Mouse (Mus musculus) hindbrain, embryonic 13.5 days (tissue): ENCODE results near the gene Mta2. TPM values are rescaled to one million over a fixed set of nuclear protein-coding genes. Genes with fewer than 3 reads are reported as not detected.

Experiments used
- ATAC-seq: fragments of 200-750 bp; cut with Nextera tagmentation; 2 replicates; pipeline ENCODE4 v1.8.0; 2017; ENCODE audit warnings: moderate TSS enrichment; ENCODE audit not compliant: low FRiP score
- H3K27ac ChIP-seq: fragments of 300-500 bp; sonication (generic); 2 replicates; pipeline ENCODE4 v1.5.1; 2015; ENCODE audit warnings: inconsistent platforms, mild to moderate bottlenecking, moderate library complexity
- H3K27me3 ChIP-seq: fragments of 300-500 bp; sonication (generic); 2 replicates; pipeline ENCODE4 v1.6.1; 2015; ENCODE audit warnings: mild to moderate bottlenecking, inconsistent platforms
- H3K36me3 ChIP-seq: fragments of 300-500 bp; sonication (generic); 2 replicates; pipeline ENCODE4 v1.6.1; 2015; ENCODE audit warnings: mild to moderate bottlenecking, inconsistent platforms
- H3K4me1 ChIP-seq: fragments of 300-500 bp; sonication (generic); replicated peaks from 2 replicates; pipeline ENCODE4 v1.6.1; 2015; ENCODE audit warnings: inconsistent platforms
- H3K4me2 ChIP-seq: fragments of 300-500 bp; sonication (generic); 2 replicates; pipeline ENCODE4 v1.6.1; 2015; ENCODE audit warnings: inconsistent platforms, mild to moderate bottlenecking, moderate library complexity
- H3K4me3 ChIP-seq: fragments of 300-500 bp; sonication (generic); 2 replicates; pipeline ENCODE4 v1.5.1; 2015; ENCODE audit warnings: mild to moderate bottlenecking, inconsistent platforms
- H3K9ac ChIP-seq: fragments of 300-500 bp; sonication (generic); 2 replicates; pipeline ENCODE4 v1.6.1; 2015; ENCODE audit warnings: mild to moderate bottlenecking, inconsistent platforms
- H3K9me3 ChIP-seq: fragments of 300-500 bp; sonication (generic); 2 replicates; pipeline ENCODE4 v1.6.1; 2016; ENCODE audit warnings: inconsistent platforms
- WGBS: fragments of 180-500 bp; shearing (Covaris S2); methylation state at CpG from one replicate; pipeline ENCODE4 v1.1.7; 2015; 5-methylcytosine and 5-hydroxymethylcytosine counted together
- polyA plus RNA-seq: library from polyadenylated mRNA; unstranded; fragments of >200 nt; fragmentation: Nextera tagmentation; extraction: Ambion mirVana; gene quantifications from 2 replicates; pipeline ENCODE4 v1.2.1, GENCODE M21; 2015

Gene Mta2
- polyA plus RNA-seq, 1 experiment from 2014 or later: 133 TPM

DNA sequence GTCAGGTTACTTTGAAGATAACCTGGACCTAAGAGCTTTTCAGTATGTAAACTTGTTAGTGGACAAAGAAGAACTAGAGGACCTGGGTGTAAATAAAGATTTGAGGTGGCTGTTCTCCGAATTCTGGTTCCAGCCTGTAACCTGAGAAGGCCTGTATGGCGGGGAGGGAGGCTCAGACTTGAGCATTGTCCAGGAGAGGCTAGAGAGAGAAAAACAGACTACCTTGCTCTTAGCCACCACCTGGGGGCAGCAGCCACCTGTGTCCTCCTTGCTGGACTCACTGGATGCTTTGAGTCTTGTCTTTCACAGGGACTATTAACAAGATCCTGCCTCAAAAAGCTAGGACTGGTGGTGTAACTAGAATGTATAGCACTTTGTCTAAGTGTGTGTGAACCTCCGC lies 34.9 kb downstream of the Mta2 start:
- Histone ChIP-seq H3K4me2 (no peak overlapping the region), H3K4me3 (no peak overlapping the region), H3K9me3 (no peaks in the 10 kb centered on the region), H3K27ac (no peak overlapping the region), H3K9ac (no peak overlapping the region), H3K27me3 (no peaks in the 10 kb centered on the region), H3K36me3 (peaks cover 93% of the 10 kb centered on the region), H3K4me1 (peaks cover 12% of the 10 kb centered on the region)
- WGBS: 60% methylated on average over 3 of the region's 3 CpGs
- peak; percentile 74 for ATAC-seq

DNA sequence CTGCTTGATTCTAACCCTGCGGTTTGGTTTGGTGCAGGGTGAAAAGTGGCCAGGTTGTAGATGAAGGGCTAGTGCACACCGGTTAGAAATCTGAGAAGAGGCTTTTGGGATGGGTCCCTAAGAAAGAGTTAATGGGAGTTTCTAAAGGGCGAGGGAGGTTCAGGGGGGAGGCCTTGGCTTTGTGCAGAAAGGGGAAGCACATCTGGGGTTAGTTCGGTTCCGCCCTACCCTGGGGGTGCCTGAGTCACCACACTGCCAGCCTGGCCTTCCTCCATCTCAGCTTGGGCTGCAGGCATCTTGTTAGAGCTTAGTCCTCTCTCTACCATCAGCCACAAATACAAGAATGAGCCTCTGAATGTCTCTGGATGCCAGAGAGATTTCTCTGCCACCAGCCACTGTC lies 39.1 kb downstream of the Mta2 start:
- no peak for ATAC-seq
- Histone ChIP-seq H3K9me3 (no peaks in the 10 kb centered on the region), H3K4me1 (peaks cover 51% of the 10 kb centered on the region), H3K9ac (no peak overlapping the region), H3K4me3 (no peak overlapping the region), H3K27ac (peak overlapping the region; percentile 9; the same call in 1 of the 2 replicates), H3K4me2 (no peak overlapping the region), H3K27me3 (no peaks in the 10 kb centered on the region), H3K36me3 (peaks cover 57% of the 10 kb centered on the region)
- 52% methylated on average over 5 of the region's 5 CpGs for WGBS

DNA sequence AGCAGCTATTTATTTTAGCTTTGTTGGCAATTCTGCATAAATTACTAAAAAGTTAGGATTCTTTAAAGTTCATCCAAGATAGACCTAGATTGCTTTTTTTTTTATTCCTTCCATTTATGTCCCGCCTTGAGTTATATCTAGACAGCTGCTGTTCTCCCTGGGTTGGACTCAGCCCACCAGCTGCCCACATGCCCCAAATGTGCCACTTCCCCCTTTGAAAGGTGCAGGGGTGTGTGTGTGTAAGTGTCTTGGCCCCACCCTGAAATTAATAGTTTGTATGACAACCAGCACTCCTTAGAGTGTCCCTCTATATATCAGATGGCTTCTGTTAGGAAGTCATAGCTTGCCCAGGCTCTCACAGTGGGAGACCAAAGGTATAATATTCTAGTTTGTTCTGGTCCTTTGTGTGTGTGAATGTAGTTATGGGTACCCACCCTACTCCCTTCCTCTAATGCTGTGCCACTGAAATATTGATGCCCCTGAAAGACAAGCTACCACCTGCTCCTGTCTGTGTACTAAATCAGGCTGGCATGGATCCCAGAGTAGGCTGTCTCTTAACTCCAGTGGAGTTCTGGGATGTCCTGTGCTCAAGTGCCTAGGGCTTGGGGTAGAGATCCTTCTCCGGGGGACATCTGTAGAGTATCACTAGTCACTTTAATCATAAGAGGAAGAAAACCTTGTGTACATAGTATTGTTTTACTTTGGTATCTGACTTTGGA lies 39.9 kb downstream of the Mta2 start:
- H3K4me2 ChIP-seq: no peak overlapping the region
- peak; percentile 26; the same call in 1 of the 2 replicates for ATAC-seq
- H3K4me1 ChIP-seq: peaks cover 55% of the 10 kb centered on the region
- no peaks in the 10 kb centered on the region for H3K27me3 ChIP-seq
- H3K36me3 ChIP-seq: peaks cover 52% of the 10 kb centered on the region
- H3K4me3 ChIP-seq: no peak overlapping the region
- 76% methylated on average over 2 of the region's 2 CpGs for WGBS
- H3K27ac ChIP-seq: peak overlapping the region; percentile 44
- no peaks in the 10 kb centered on the region for H3K9me3 ChIP-seq
- no peak overlapping the region for H3K9ac ChIP-seq

DNA sequence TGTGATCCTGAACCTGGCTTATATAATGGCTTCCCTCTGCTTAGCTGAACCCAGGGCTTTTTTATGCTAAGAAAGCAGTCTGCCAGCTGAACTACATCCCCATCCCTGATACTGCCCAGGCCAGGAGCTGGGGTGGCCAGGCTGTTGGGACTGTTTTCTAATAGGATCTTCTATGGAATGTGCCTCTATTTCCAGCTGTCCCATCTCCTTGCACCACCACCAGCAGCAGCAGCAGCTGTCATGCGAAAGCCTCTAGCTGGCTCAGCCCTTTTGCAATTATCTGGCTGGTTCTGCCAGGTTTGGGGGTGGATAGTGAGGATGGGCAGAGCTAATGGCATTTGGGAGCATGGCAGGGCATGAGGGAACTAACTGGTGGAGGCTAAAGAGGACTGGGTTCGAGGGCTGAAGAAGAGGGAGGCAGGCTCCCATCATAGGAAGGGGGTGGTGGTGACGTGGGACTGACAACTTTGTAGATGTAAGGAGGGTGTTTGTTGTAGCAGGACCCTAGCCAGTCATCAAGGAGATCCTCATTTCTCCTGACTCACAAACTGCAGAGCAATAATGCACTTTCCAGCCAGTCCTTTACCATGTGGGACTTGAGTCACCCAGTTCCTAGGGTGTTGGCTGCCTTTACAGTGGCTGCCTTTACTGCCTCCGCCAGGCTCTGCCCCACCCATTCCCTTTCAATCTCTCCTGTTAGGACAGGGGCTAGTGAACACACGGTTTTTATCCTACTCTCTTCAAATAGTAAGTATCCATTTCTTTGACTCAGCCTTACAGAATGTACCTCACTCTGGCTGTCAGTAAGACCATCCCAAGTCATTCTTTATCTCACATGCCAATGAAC lies 40.9 kb downstream of the Mta2 start:
- Histone ChIP-seq H3K4me2 (no peak overlapping the region), H3K4me3 (no peak overlapping the region), H3K27me3 (peaks cover 5% of the 10 kb centered on the region), H3K9ac (0 out of 2 replicates have a peak overlapping the region, but pooled peaks have one; percentile 13), H3K4me1 (peaks cover 55% of the 10 kb centered on the region), H3K9me3 (no peaks in the 10 kb centered on the region), H3K36me3 (peaks cover 43% of the 10 kb centered on the region), H3K27ac (no peak overlapping the region)
- no peak for ATAC-seq
- 59% methylated on average over 5 of the region's 5 CpGs for WGBS

DNA sequence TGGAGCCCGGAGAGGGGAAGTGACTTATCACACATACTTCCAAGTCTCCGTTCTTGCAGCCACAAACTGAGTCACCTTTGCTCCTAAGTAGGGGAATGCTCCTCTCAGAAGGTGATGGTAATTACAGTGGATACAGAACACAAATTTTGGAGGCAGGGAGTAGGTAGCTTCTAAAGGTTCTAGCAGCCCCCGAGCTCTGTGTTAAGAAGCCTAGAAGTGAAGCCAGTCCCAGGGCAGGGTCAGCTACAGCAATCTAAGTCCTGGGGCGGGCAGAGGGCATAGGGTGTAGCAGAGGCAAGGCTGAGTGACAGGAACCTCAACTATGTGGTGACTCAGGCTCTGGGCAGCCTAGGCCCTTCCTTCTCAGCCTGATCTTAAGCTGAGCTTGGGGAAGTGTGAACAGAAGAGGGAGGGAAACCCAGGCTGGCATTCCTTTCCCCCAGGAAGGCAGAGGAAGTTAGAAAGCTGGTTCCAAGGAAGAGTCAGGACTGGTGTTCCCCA lies 41.5 kb downstream of the Mta2 start:
- Histone ChIP-seq H3K27ac (no peak overlapping the region), H3K4me1 (peaks cover 60% of the 10 kb centered on the region), H3K27me3 (peaks cover 12% of the 10 kb centered on the region), H3K36me3 (peaks cover 36% of the 10 kb centered on the region), H3K9ac (0 out of 2 replicates have a peak overlapping the region, but pooled peaks have one; percentile 13), H3K9me3 (no peaks in the 10 kb centered on the region), H3K4me3 (no peak overlapping the region), H3K4me2 (no peak overlapping the region)
- no peak for ATAC-seq
- WGBS: 46% methylated on average over 4 of the region's 4 CpGs

DNA sequence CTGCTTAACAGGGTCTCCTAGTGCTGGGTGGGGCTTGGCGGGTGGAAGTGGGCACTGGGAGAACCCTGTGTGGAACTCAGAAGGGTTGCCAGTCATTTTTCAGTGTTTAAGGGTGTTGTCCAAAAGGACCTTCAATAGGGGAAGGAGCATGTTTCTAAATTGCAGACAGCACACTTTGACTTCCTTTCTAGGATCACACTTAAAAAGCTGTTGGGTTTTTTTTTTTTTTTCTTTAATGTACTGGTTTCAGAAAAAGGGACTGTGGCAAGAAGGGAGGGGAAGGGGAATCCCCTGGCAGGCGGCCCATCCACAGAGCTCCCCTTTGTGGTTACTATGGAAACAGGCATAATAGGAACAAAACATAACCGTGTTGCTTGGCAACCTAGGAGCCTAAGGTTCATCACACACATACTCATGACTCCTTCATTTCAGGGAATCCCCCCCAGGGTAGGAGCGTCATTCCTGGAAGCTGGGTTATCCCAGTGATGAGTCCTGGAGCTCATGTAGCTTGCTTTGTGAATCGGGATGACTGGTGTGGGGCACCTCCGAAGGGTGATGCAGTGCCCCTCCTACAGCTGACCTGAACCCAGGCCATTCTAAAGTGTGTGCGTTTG lies 42.7 kb downstream of the Mta2 start:
- Histone ChIP-seq H3K36me3 (peaks cover 25% of the 10 kb centered on the region), H3K4me2 (peak overlapping the region; percentile 37), H3K9me3 (no peaks in the 10 kb centered on the region), H3K4me3 (no peak overlapping the region), H3K27me3 (peaks cover 23% of the 10 kb centered on the region), H3K9ac (peak overlapping the region; percentile 21; the same call in 1 of the 2 replicates), H3K4me1 (peaks cover 71% of the 10 kb centered on the region), H3K27ac (peak overlapping the region; percentile 70)
- peak; percentile 74 for ATAC-seq
- WGBS: 5% methylated on average over 7 of the region's 7 CpGs

DNA sequence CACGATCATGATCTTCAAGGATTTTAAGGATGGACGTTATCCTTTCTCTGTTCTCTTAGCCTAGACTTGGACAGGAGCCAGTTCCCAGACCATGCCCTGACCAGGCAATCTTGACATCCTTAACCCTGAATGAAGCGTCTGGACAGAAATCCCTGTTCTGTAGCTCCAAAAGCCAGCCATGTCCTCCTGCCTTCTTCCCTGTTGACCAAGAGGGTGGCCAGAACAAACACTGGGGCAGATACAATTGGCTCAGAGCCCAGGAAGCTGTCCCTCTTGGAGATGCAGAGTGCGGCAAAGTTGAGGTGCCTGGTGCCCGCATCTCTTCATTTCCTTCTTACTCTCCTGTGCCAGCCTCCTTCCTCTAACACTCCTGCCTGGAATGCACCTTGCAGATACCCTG lies 44.2 kb downstream of the Mta2 start:
- no peak overlapping the region for H3K4me3 ChIP-seq
- no peak overlapping the region; the same call in 1 of the 2 replicates for H3K9ac ChIP-seq
- peaks cover 80% of the 10 kb centered on the region for H3K4me1 ChIP-seq
- no peak overlapping the region for H3K4me2 ChIP-seq
- ATAC-seq: no peak
- 77% methylated on average over 5 of the region's 5 CpGs for WGBS
- no peak overlapping the region for H3K27ac ChIP-seq
- peaks cover 39% of the 10 kb centered on the region for H3K27me3 ChIP-seq
- H3K9me3 ChIP-seq: no peaks in the 10 kb centered on the region
- peaks cover 10% of the 10 kb centered on the region; the same call in 1 of the 2 replicates for H3K36me3 ChIP-seq

DNA sequence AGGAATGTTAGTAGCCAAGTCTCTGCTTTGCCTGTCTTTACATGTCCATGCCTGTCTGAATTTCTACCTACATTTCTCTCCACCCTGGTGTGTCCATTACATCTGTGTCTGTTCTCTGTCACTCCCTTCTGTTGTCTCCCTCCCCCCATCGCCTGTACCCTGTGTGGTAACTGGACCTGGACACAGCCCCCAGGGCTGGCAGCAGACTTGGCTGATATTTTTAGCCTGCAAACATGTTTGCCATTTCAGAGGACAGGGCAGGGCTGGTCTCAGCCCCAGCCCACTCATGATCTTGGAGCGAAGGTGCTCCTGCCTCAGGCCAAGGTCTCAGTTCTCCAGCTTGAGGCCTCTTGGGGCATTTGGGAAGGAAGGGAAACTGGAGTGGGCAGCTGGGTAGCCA lies 46.1 kb downstream of the Mta2 start:
- ATAC-seq: no peak
- peaks cover 68% of the 10 kb centered on the region for H3K4me1 ChIP-seq
- peaks cover 2% of the 10 kb centered on the region; the same call in 1 of the 2 replicates for H3K36me3 ChIP-seq
- H3K4me2 ChIP-seq: no peak overlapping the region
- H3K9me3 ChIP-seq: no peaks in the 10 kb centered on the region
- H3K4me3 ChIP-seq: no peak overlapping the region
- WGBS: 43% methylated on average over 2 of the region's 2 CpGs
- H3K9ac ChIP-seq: no peak overlapping the region
- peaks cover 52% of the 10 kb centered on the region for H3K27me3 ChIP-seq
- H3K27ac ChIP-seq: no peak overlapping the region

DNA sequence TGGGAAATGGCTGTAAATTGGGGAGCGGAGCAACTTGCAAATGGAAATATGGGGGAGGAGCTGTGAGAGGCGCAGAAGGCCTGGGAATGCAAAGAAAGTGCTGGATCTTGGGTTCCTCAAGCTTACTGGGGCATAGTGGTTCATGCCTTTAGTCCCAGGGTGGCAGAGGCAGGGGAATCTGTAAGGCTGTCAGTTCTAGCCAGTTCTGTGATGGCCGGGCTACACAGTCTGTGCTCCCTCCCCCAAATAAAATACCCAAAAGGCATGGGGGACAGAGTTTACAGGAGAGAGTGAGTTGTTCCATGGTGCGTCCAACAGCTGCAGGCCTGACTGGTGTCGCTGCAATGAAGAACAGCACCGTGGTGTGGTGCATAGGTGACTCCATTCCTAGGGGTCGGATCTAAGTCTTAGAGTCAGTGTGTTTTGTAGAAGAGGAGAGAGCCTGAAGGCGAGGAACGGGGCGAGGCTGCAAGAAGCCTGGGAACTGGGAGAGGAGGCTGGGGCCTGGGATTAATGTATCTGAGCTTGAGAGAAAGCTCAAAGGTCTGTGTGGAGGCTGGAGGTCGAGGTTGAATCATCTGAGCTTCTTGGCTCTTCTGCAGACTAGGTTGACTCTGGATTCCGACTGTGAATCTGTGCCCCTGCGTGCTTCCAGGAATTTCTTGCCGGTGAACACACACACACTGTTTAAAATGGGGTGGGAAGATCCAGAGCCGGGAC lies 46.8 kb downstream of the Mta2 start:
- peak overlapping the region; percentile 66; the same call in 1 of the 2 replicates for H3K9ac ChIP-seq
- no peaks in the 10 kb centered on the region for H3K9me3 ChIP-seq
- peak overlapping the region; percentile 70 for H3K4me2 ChIP-seq
- ATAC-seq: no peak
- H3K4me1 ChIP-seq: peaks cover 62% of the 10 kb centered on the region
- no peak overlapping the region for H3K27ac ChIP-seq
- 16% methylated on average over 15 of the region's 15 CpGs for WGBS
- H3K4me3 ChIP-seq: peak overlapping the region; percentile 49
- H3K36me3 ChIP-seq: no peaks in the 10 kb centered on the region
- H3K27me3 ChIP-seq: peaks cover 52% of the 10 kb centered on the region

DNA sequence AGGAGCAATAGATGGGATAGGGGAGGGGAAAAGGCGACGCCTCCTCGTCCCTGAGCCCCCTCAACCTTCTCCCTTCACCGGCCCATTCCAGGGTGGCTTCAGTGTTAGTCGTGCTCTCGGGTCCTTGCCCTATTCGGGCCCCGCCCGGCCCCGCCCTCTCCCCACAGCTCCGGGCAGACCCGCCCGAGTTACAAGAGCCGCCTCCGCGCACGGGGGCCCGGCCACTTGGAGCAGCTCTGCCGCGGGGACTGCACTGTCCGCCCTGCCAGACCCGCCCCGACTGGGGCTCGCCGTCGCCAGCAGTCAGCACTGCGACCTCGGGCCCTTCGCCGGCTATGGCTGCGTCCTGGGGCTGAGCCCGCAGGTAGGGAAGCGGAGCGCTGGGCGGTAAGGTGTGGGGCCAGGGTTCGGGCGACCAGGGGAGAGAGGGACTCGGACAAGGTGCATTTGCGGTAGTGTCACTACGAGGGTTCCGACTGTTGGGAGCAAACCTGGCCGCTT lies 47.4 kb downstream of the Mta2 start, which contains the start of gene Ahnak:
TSS of gene Ahnak (plus strand) at position 219 of the 501 bp plus-strand sequence.
- peak within 1 kb of the TSS; percentile 48 for H3K27ac ChIP-seq
- no peaks in the 10 kb centered on the region for H3K9me3 ChIP-seq
- ATAC-seq: peak; percentile 29
- peak within 1 kb of the TSS; percentile 49 for H3K4me3 ChIP-seq
- no peaks in the 10 kb centered on the region for H3K36me3 ChIP-seq
- WGBS: under 1% methylated on average over 38 of the region's 42 CpGs
- peak within 1 kb of the TSS; percentile 70 for H3K4me2 ChIP-seq
- H3K9ac ChIP-seq: peak within 1 kb of the TSS; percentile 66
- peaks cover 52% of the 10 kb centered on the region for H3K27me3 ChIP-seq
- H3K4me1 ChIP-seq: peaks cover 55% of the 10 kb centered on the region
